Mouse (Mus musculus) heart, embryonic 14.5 days (tissue): ENCODE results near the gene Scaf8. TPM values are rescaled to one million over a fixed set of nuclear protein-coding genes. Genes with fewer than 3 reads are reported as not detected.
"Not testable (repeated sequence)": the region's sequence is repeated elsewhere in the genome, so short reads cannot be mapped to it uniquely, and the experiment has no call there.

ENCODE experiments used
- ATAC-seq: fragments of 200-750 bp; cut with Nextera tagmentation; 2 replicates; pipeline ENCODE4 v1.8.0; 2017; ENCODE audit warnings: low read depth, moderate TSS enrichment; ENCODE audit not compliant: insufficient number of reproducible peaks, insufficient read depth, low FRiP score
- H3K27ac ChIP-seq, 2 experiments: fragments of 200-500 bp in 1 of 2; fragments of 300-500 bp in 1 of 2; sonication (generic) in 1 of 2; replicated peaks in 1 of 2; 2 replicates each; pipeline ENCODE4 v1.5.1; 2012 to 2014; ENCODE audit warnings: low read depth in 2 of 2, low read length in 2 of 2, control low read depth in 1 of 2, mild to moderate bottlenecking in 1 of 2, mixed read lengths in 1 of 2; ENCODE audit not compliant: control insufficient read depth in 1 of 2, insufficient read depth in 1 of 2
- H3K27me3 ChIP-seq: fragments of 300-500 bp; sonication (generic); 2 replicates; pipeline ENCODE4 v1.6.1; 2014; ENCODE audit warnings: mild to moderate bottlenecking, low read length, control low read depth; ENCODE audit not compliant: control insufficient read depth, insufficient read depth
- H3K36me3 ChIP-seq: fragments of 300-500 bp; sonication (generic); 2 replicates; pipeline ENCODE4 v1.6.1; 2014; ENCODE audit warnings: mild to moderate bottlenecking, control low read depth, low read length, mixed read lengths; ENCODE audit not compliant: control insufficient read depth, insufficient read depth
- H3K4me1 ChIP-seq, 2 experiments: fragments of 200-500 bp in 1 of 2; fragments of 300-500 bp in 1 of 2; sonication (generic) in 1 of 2; 2 replicates each; pipeline ENCODE4 v1.6.1; 2012 to 2014; ENCODE audit warnings: low read length in 2 of 2, control low read depth in 1 of 2, mixed read lengths in 1 of 2; ENCODE audit not compliant: control insufficient read depth in 2 of 2, insufficient read depth in 2 of 2
- H3K4me2 ChIP-seq: fragments of 300-500 bp; sonication (generic); 2 replicates; pipeline ENCODE4 v1.6.1; 2014; ENCODE audit warnings: mild to moderate bottlenecking, low read length
- H3K4me3 ChIP-seq, 2 experiments: fragments of 200-500 bp in 1 of 2; fragments of 300-500 bp in 1 of 2; sonication (generic) in 1 of 2; 2 replicates each; pipeline ENCODE4 v1.5.1; 2012 to 2014; ENCODE audit warnings: low read length in 2 of 2, mild to moderate bottlenecking in 2 of 2, control low read depth in 1 of 2, low read depth in 1 of 2, moderate library complexity in 1 of 2; ENCODE audit not compliant: control insufficient read depth in 1 of 2, insufficient read depth in 1 of 2
- H3K9ac ChIP-seq: fragments of 300-500 bp; sonication (generic); 2 replicates; pipeline ENCODE4 v1.6.1; 2014; ENCODE audit warnings: mild to moderate bottlenecking, low read length
- H3K9me3 ChIP-seq: fragments of 300-500 bp; sonication (generic); 2 replicates; pipeline ENCODE4 v1.6.1; 2016; ENCODE audit warnings: low read length, control low read depth; ENCODE audit not compliant: control insufficient read depth
- WGBS: fragments of 180-500 bp; shearing (Covaris S2); extraction: QIAGEN DNeasy Blood & Tissue Kit; methylation state at CpG from one replicate; pipeline ENCODE4 v1.1.7; 2014; 5-methylcytosine and 5-hydroxymethylcytosine counted together
- polyA plus RNA-seq: library from polyadenylated mRNA; unstranded; fragments of >200 nt; fragmentation: Nextera tagmentation; extraction: Ambion mirVana; gene quantifications from 2 replicates; pipeline ENCODE4 v1.2.1, GENCODE M21; 2014

The Scaf8 gene
- 16.2 and 16.8 TPM in 2 replicates for polyA plus RNA-seq

DNA sequence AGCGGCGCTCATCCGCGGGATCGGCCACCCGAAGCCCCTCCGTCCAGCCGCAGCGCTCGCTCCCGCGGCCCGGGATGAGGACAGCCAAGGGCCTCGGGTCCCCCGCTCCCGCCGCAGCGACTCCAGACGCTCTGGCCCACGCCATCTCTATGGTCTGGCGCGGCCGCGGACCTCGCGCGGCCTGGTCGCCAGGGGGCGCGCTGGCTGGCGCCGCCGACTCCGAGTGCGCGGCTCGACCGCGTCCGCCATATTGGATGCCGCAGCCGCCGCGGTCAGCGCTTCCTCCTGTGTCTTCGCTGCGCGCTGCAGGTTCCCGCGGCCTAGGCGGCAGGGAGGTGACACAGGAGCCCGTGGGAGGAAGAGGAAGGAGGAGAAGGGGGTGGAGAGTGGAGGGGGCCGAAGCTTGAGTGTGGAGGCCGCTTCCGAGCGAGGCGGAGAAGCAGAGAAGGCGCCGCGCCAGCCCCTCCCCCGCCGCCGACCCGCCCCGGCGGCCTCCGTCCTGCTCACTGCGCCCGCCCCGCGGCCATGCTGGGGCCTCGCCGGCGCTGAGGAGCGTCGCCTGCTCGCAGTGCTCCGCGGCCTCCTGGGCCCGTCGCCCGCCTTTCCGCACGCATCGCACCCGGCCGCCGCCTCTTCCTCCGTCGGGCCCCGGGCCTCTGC lies at the start of gene Scaf8:
Gene Scaf8, plus strand, starts transcription at position 253 of the 660 bp plus-strand sequence.
- no peaks in the 10 kb centered on the region for H3K27me3 ChIP-seq
- H3K4me1 ChIP-seq: peaks cover 0 to 32% of the 10 kb centered on the region in 2 experiments; a peak in 2 of 4 replicates
- H3K27ac ChIP-seq: peak within 1 kb of the TSS; percentile 97 to 100
- H3K4me2 ChIP-seq: peak within 1 kb of the TSS; percentile 82
- H3K9me3 ChIP-seq: no peaks in the 10 kb centered on the region
- 0 out of 2 replicates have a peak, but pooled peaks cover 3% of the 10 kb centered on the region for H3K36me3 ChIP-seq
- peak within 1 kb of the TSS; percentile 95 for H3K9ac ChIP-seq
- H3K4me3 ChIP-seq: peak within 1 kb of the TSS; percentile 74 to 96
- peak; percentile 93 for ATAC-seq
- WGBS: under 1% methylated on average over 72 of the region's 91 CpGs

DNA sequence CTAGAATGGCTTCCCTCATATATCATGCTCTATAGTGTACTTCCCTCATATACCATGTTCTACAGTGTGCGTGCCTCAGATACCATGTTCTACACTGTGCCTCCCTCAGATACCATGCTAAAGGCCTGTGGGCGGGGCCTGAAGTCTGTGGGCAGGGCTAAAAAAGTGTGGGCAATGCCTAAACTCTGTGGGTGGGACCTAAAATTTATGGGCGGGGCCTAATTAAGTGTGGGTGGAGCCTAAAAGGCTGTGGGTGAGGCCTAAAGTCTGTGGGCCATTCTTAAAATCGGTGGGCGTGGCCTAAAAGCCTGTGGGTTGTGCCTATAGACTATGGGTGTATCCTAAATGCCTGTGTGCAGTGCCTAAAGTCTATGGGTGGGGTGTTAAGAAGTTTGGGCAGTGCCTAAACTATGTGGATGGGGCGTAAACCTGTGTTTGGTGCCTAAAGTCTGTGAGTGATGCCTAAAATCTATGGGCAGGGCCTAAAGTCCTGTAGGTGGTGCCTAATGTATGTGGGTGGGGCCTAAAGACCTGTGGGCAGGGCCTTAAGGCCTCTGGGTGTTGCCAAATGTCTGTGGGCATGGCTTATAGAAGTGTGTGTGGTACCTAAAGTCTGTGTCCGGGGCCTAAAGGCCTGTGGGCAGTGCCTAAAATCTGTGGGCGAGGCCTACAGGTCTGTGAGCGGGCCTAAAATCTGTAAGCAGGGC lies 39.5 kb upstream of the Scaf8 start:
- ATAC-seq: no peak
- Histone ChIP-seq H3K27me3 (no peaks in the 10 kb centered on the region), H3K9me3 (peaks cover 4% of the 10 kb centered on the region; the same call in 1 of the 2 replicates), H3K4me3 (no peak overlapping the region), H3K4me1 (no peaks in the 10 kb centered on the region), H3K9ac (no peak overlapping the region), H3K4me2 (no peak overlapping the region), H3K27ac (no peak overlapping the region), H3K36me3 (peaks cover 48% of the 10 kb centered on the region)
- WGBS: 91% methylated on average over 9 of the region's 9 CpGs

DNA sequence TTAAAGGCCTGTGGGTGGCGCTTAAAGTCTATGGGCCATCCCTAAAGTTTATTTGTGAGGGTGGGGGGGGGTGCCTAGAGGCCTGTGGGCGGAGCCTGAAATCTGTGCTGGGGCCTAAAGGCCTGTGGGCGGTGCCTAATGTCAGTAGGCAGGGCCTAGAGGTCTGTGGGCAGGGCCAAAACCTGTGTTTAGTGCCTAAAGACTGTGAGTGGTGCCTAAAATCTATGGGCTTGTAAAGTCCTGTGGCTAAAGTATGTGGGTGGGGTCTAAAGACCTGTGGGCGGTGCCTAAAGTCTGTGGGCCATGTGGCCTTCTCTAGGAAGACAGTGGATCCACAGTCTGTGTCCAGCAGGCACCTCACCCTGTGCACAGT lies 38.9 kb upstream of the Scaf8 start:
- Histone ChIP-seq H3K27me3 (no peaks in the 10 kb centered on the region), H3K9ac (no peak overlapping the region), H3K4me3 (no peak overlapping the region), H3K27ac (no peak overlapping the region), H3K36me3 (peaks cover 46% of the 10 kb centered on the region), H3K4me1 (no peaks in the 10 kb centered on the region), H3K9me3 (peaks cover 4% of the 10 kb centered on the region; the same call in 1 of the 2 replicates), H3K4me2 (no peak overlapping the region)
- 94% methylated on average over 4 of the region's 4 CpGs for WGBS
- ATAC-seq: no peak

DNA sequence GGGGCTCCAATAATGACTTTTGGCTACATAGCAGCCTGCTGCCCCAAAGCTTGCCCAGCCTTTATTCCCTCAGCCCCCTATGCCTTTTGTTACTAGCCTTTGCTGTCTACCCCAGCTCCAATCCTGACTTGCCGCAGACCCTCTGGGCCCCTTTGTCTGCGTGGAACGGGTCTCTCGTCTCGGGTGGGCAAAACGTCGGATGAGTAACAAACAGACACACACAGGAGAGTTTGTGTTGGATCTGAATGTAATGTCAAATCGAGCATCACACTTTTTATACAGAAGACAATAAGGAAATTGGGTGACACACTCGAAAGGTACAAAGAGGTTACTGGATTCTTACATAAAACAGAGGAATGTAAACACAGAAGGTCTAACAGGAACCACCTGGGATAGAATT lies 36.8 kb upstream of the Scaf8 start:
- 87% methylated on average over 9 of the region's 9 CpGs for WGBS
- not testable (repeated sequence) for H3K4me3 ChIP-seq, H3K4me2 ChIP-seq, H3K27ac ChIP-seq, H3K9ac ChIP-seq, H3K9me3 ChIP-seq, H3K27me3 ChIP-seq, ATAC-seq, H3K4me1 ChIP-seq
- peaks cover 26% of the 10 kb centered on the region for H3K36me3 ChIP-seq

DNA sequence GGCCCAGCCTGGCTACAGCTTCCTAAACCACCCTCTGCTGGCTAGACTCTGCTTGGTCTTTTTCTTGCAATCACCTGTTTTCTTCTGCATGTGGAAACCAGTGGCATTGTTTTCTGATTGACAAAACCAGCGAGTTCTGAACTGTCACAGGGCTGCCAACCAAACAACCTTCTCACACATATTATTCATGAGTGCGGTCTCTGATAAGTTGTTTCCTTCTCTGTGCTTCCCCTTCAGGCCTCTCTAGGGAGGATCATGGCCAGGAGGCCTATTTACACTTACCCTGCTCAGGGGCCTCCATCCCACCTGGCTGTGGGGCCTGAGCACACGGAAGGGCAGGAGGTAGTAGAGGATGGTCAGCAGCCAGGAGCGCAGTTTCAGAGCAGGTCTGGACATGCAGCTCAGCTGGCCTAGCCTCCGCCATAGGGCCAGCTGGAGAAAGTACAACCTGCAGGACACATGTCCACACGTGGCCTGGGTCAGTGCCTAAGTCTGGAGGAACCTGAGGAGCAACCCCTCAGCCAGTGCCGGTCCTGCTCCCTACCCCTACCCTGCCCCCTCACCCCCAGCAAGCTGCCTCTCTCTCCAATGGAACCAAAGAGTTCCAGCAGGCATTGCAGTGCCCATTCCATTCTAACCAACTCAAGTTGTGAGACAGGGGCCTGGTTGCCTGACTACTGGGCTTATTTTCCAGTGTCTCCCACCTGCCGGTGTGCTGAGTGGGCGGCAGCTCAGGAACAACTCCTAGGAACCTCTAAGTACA lies 34.0 kb upstream of the Scaf8 start:
- not testable (repeated sequence) for H3K4me2 ChIP-seq, H3K4me3 ChIP-seq, H3K36me3 ChIP-seq, ATAC-seq, H3K27ac ChIP-seq, H3K4me1 ChIP-seq, H3K9ac ChIP-seq, H3K9me3 ChIP-seq, H3K27me3 ChIP-seq
- 87% methylated on average over 7 of the region's 9 CpGs for WGBS

DNA sequence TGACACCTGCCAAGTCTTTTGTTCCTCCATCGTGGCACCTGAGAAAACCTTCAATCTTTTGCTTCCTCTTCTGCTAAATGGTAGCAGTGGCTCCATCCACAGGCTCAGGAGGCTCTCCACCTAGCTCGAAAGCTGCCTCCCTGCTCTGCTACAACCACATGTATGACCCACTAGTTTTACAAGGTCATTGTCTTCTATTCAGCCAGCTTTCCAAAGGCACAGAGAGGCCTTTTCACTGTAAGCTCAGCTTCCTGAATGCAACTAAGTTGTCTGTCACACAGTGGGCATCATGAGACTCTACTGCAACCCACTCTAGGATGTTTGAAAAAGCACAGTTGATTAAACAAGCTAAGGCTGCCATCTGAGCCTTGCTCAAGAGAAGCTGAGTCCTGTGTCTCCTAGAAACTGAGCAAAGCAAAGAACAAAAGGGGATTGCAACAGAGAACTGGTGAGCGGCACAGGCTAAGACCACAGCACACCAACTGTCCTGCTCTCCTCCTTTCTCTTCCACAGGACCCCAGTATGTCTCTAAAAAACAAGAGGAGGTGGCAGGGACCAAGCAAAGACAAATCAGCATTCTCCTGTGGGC lies 33.2 kb upstream of the Scaf8 start:
- not testable (repeated sequence) for H3K36me3 ChIP-seq, H3K9ac ChIP-seq, H3K4me1 ChIP-seq, H3K4me3 ChIP-seq, H3K27ac ChIP-seq, H3K9me3 ChIP-seq, H3K4me2 ChIP-seq, H3K27me3 ChIP-seq
- WGBS: 80% methylated on average over 2 of the region's 3 CpGs
- peak; percentile 50 for ATAC-seq

DNA sequence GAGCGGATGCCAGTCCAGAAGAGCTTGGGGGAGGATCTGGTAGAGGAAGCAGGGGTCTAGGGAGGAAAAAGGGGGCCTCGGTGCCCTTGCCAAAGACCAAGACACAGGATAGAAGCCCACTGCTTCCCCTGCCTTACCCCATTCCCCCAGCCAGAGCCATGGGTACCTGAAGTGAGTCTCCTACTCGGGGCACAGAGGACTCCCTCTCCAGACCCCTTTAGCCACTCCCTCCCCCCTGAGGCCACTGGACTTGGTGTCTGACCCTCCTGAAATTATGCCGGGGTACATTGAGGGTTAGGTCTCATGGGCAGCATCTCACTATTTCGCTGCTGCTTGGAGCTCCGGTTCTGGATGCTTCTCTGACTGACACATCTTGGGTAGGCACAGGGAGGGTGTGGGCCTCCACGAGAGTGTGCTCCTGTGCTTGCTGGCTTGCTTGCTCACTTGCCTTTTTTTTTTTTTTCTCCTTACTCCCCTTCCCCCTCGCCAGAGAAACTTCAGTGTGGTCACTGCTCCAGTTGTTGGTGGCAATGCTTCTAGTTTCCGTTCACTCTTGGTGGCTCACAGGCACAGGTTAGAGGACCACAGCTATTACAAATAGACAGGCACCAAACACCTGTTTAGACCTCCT lies 32.5 kb upstream of the Scaf8 start:
- H3K9me3 ChIP-seq, H3K4me1 ChIP-seq, H3K27ac ChIP-seq, H3K36me3 ChIP-seq, H3K27me3 ChIP-seq, H3K9ac ChIP-seq: not testable (repeated sequence)
- peak overlapping the region; percentile 51 for H3K4me2 ChIP-seq
- WGBS: 66% methylated on average over 6 of the region's 9 CpGs
- ATAC-seq: peak; percentile 55
- H3K4me3 ChIP-seq: peak overlapping the region in 1 of 2 experiments; percentile 51; a peak in 1 of 4 replicates
